Mouse (Mus musculus): Measurements from ENCODE around the gene Dcaf11. TPM values are rescaled to one million over a fixed set of nuclear protein-coding genes. Genes with fewer than 3 reads are reported as not detected.

The Dcaf11 gene
- 77.2 and 77.8 TPM in 2 replicates for polyA plus RNA-seq (2015; fragmentation: Nextera tagmentation; extraction: Ambion mirVana)

DNA sequence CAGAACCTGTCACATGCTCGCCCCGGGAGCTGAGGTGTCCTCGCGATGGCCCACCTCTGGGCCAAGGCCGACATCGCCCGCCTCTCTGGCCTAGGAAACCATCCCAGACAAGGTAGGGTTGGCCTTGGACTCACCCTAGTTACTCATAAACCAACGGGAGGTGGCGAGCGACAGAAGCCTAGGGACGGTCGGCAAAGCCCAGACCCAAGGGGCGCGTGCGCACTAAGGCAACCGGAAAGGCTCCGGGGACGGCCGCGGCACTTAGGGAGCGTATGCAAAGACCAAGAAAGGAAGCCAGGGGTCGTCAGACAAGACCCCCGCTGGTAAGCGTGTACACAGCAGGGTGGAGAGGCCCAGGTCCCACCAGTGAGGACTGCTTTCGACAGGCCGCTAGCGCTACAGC is at the start of gene Dcaf11:
Gene Dcaf11, plus strand, starts transcription at position 208 of the 403 bp plus-strand sequence.

GRCm38 (mm10) chr14:55510125-55510731 is 49.6 kb upstream of the Dcaf11 start, which contains the start of gene Cpne6:
Gene Cpne6, plus strand, starts transcription at chr14:55510445.

GRCm38 (mm10) chr14:55524785-55525184 is 35.0 kb upstream of the Dcaf11 start, which contains the start of gene Nrl:
Gene Nrl, minus strand, starts transcription at chr14:55524981.

GRCm38 (mm10) chr14:55540067-55540786 is 19.6 kb upstream of the Dcaf11 start, which contains the start of gene Pck2:
Gene Pck2, plus strand, starts transcription at chr14:55540266.

DNA sequence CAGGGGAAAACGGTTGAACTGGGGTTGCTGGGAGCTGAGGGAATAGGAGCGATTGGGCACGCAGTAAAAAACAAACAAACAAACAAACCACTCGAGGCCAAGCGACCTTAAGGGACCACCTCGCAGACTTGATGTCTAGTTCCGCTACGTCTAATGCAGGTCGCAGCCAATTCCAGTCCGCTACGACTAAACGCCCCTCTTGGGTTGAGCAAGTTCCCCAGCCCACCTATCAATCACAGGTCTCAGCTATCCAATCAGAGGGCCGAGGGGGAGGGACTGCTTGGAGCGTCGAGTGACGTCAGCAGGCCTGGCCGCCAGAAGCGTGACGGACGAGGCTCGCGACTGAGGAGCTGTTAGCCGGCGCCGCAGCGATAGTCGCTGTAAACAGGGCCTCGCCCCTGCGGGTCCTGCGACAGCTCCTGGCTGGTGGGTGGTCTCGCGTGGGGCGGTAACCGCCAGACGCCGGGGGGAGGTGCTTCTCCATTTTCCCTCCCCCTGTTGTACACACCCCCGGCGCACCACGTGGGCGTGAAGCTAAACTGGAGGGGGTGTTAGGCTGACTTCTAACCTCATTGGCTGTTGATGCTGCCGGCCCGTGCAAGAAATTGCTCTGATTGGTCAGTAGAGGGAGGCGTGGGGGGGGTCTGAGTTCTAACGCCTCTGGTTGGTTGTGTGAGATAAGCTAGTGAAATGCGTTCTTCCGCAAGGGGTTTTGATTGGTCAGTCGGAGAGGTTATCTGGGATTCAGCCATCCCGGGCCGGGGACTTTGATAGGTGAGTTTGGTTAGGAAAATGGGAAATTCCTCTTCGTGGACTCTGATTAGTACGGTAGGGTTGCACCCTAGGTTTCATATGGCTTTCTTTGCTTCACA is 632 bp downstream of the Dcaf11 start, which contains the start of gene A730061H03Rik:
Gene A730061H03Rik, minus strand, starts transcription at position 205 of the 872 bp plus-strand sequence.

DNA sequence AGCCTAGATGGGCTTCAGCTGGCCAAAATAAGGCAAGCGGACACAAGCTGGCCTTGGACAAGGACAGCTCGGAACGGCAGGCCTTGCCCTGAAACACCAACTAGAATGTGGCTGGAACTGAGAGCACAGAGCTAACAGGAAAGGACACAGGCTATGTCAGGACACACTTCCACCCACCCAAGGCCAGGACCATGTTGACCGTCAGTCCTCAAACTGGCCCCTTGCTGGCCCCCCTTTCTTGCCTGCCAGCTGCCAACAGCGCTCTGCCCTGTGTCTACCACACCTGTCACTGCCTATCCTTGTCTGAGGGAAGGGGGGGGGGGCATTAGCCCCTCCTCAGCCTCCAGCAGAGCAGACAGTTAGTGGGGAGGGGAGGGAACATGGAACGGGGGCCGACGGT is 15.5 kb downstream of the Dcaf11 start, which contains the start of gene Fitm1:
Gene Fitm1, plus strand, starts transcription at position 316 of the 400 bp plus-strand sequence.

DNA sequence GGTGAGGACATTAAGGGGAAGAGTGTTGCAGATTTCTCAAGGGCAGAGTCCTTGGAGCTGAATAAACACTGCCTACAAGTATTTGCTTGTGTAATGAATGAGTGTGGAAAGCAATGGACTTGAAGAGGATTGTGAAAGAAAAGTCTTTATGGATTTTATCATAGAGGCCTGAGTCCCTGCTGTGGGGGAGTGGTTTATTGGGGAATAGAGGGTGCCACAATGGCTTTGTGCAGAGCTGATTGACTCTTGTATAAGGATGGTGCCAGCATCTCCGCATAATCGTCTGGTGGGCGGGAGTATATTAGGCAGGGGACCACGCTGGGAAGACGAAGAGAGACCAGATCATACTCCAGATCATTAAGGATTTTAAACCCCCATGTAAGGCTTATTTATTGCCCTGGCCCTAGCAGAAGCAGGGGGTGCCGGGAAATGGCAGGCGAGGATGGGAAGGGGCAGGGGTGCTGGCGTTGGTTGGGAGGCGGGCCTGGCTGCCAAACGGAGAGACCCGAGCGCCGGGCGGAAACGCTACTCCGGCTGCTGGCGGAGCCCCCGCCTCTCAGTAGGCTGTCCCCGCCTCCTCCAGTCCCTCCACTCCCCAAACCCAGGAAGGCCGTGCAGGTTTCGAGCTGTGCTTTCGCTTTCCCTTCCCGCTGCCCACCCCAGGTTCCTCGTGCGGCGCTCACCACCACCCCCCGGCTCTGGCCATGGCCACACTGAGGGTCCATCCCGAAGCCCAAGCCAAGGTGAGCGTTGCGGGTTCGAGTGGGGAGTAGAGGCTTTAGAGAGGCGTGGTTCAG is 18.3 kb downstream of the Dcaf11 start, which contains the start of gene Psme1:
Gene Psme1, plus strand, starts transcription at position 253 of the 797 bp plus-strand sequence.

GRCm38 (mm10) chr14:55584702-55585565 is 25.1 kb downstream of the Dcaf11 start, which contains the start of gene Emc9:
Gene Emc9, minus strand, starts transcription at chr14:55585302.

DNA sequence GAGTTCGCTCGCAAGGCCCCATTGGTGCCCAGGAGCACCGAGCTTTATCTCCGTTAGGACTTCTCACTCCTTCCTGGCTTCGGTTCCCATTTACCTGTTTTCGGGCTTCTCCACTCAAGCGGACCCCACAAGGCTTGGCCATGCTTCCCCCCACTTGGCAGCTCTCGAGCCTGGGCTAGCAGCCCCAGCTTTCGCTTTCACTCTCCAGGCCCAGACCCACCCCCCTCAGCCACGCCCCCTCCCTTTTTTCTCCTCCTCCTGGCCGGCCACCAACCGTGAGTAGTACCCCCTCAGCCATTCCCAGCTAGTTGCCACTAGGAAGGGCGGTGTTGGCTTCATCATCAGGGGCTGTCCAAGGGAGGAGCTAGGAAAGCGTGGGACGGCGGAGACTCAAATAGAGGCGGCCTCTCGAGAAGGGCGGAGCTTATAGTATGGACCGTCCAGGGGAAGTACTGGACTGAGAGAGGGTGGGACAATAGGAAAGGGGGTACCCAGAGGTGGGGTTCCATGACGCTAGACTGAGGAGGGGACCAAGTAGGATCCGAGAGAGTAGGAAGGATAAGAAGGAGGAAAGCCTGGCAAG is 31.0 kb downstream of the Dcaf11 start, which contains the start of gene Psme2:
Gene Psme2, minus strand, starts transcription at position 366 of the 583 bp plus-strand sequence.

DNA sequence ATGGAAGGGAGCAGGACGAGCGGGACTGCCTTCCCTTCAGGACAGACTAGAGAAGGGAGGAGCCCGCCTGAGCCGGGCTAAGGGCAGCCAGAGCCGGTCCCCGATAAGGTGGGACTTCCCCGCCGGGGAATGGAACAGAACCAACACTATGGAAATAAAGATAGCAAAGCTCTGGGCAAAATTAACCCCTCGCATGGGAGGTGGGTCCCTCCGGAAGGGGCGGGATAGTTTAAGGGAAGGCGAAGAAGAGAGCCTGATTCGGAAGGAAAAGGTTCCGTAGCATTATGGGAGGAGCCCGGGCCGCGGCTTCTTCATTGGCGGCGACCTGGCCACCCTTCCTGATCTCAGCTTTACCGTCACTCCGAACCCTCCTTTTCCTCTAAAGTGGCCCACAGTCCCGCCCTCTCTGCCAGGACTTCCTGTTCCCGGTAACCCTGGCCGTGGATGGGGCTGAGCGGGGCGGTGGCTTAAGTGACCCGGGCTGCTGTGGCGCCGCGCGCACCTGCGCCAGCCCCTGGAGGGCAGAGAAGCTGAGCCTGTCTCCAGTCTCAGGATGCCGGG is 31.6 kb downstream of the Dcaf11 start, which contains the start of gene Rnf31:
Gene Rnf31, plus strand, starts transcription at position 378 of the 561 bp plus-strand sequence.

DNA sequence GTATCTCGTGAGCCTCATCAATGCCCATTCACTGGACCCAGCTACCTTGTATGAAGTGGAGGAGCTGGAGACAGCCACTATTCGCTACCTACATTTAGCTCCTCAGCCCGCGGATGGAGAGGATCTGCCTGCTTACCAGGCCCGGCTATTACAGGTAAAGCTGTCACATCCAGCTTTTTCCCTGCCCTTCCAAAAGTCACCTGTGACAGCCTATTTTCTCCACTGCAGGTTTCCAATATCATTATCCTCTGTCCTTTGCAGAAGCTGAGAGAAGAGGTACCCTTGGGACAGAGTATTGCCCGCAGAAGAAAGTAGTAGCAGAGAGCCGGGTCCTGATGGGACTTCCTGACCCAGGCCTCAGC is 43.4 kb downstream of the Dcaf11 start, which contains the start of gene Irf9:
Gene Irf9, plus strand, starts transcription at position 301 of the 362 bp plus-strand sequence.

DNA sequence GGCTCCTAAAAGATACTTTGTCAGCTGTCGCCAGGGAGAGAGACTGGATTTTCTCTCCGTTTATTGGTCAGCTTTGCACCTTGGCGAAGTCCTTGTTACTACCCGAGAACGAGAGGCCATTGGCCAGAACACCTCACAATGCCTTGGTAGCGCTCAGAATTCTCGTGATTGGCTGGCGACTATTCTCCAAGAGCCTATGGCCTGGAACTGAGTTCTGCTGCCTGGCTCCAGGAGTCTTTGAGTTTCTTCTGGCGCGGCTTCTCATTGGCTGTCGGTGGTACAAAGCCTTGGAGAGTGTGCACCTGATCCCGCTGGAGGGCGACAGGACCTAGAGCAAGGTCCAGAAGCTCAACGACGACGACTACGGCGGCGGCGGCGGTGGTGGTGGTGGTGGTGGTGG is 58.0 kb downstream of the Dcaf11 start, which contains the start of gene Rec8:
Gene Rec8, plus strand, starts transcription at position 216 of the 400 bp plus-strand sequence.

Other genes with a start within 250 kb of the Dcaf11 start
- 23.9 and 29.2 TPM in 2 replicates for gene Dhrs4, start 81.2 kb upstream of the Dcaf11 start, polyA plus RNA-seq (2015; fragmentation: Nextera tagmentation; extraction: Ambion mirVana)
- 22.4 and 27.9 TPM in 2 replicates for gene Carmil3, start 69.4 kb upstream of the Dcaf11 start, polyA plus RNA-seq (2015; fragmentation: Nextera tagmentation; extraction: Ambion mirVana)
- gene Cpne6, start 49.6 kb upstream of the Dcaf11 start, polyA plus RNA-seq (2015; fragmentation: Nextera tagmentation; extraction: Ambion mirVana): 72.7 and 73.7 TPM in 2 replicates
- 0.53 and 0.66 TPM in 2 replicates for gene Nrl, start 35.0 kb upstream of the Dcaf11 start, polyA plus RNA-seq (2015; fragmentation: Nextera tagmentation; extraction: Ambion mirVana)
- 28.3 and 29.6 TPM in 2 replicates for gene Pck2, start 19.7 kb upstream of the Dcaf11 start, polyA plus RNA-seq (2015; fragmentation: Nextera tagmentation; extraction: Ambion mirVana)
- gene A730061H03Rik, start 400 bp downstream of the Dcaf11 start, polyA plus RNA-seq (2015; fragmentation: Nextera tagmentation; extraction: Ambion mirVana): 0.83 and 1.1 TPM in 2 replicates
- gene Fitm1, start 15.6 kb downstream of the Dcaf11 start, polyA plus RNA-seq (2015; fragmentation: Nextera tagmentation; extraction: Ambion mirVana): 0.32 TPM in 1 of 2 replicates, not detected in the other
- 218 and 246 TPM in 2 replicates for gene Psme1, start 18.1 kb downstream of the Dcaf11 start, polyA plus RNA-seq (2015; fragmentation: Nextera tagmentation; extraction: Ambion mirVana)
- 92.8 and 99.8 TPM in 2 replicates for gene Emc9, start 25.3 kb downstream of the Dcaf11 start, polyA plus RNA-seq (2015; fragmentation: Nextera tagmentation; extraction: Ambion mirVana)
- 154 and 183 TPM in 2 replicates for gene Psme2, start 31.1 kb downstream of the Dcaf11 start, polyA plus RNA-seq (2015; fragmentation: Nextera tagmentation; extraction: Ambion mirVana)
- gene Rnf31, start 31.7 kb downstream of the Dcaf11 start, polyA plus RNA-seq (2015; fragmentation: Nextera tagmentation; extraction: Ambion mirVana): 16.4 and 23.6 TPM in 2 replicates
- 10.0 and 13.8 TPM in 2 replicates for gene Irf9, start 43.6 kb downstream of the Dcaf11 start, polyA plus RNA-seq (2015; fragmentation: Nextera tagmentation; extraction: Ambion mirVana)
- 14.5 and 14.7 TPM in 2 replicates for gene Rec8, start 58.0 kb downstream of the Dcaf11 start, polyA plus RNA-seq (2015; fragmentation: Nextera tagmentation; extraction: Ambion mirVana)
- 91.3 and 115 TPM in 2 replicates for gene Ipo4, start 76.0 kb downstream of the Dcaf11 start, polyA plus RNA-seq (2015; fragmentation: Nextera tagmentation; extraction: Ambion mirVana)
- 1.4 and 1.9 TPM in 2 replicates for gene Gm49378, start 77.9 kb downstream of the Dcaf11 start, polyA plus RNA-seq (2015; fragmentation: Nextera tagmentation; extraction: Ambion mirVana)
- gene Tm9sf1, start 83.8 kb downstream of the Dcaf11 start, polyA plus RNA-seq (2015; fragmentation: Nextera tagmentation; extraction: Ambion mirVana): 56.4 and 60.8 TPM in 2 replicates
- gene Tssk4, start 90.2 kb downstream of the Dcaf11 start, polyA plus RNA-seq (2015; fragmentation: Nextera tagmentation; extraction: Ambion mirVana): 0.18 and 0.27 TPM in 2 replicates
- 73.9 and 80.1 TPM in 2 replicates for gene Mdp1, start 100.5 kb downstream of the Dcaf11 start, polyA plus RNA-seq (2015; fragmentation: Nextera tagmentation; extraction: Ambion mirVana)
- 39.0 and 39.8 TPM in 2 replicates for gene Gmpr2, start 111.9 kb downstream of the Dcaf11 start, polyA plus RNA-seq (2015; fragmentation: Nextera tagmentation; extraction: Ambion mirVana)
- 600 and 637 TPM in 2 replicates for gene Nedd8, start 112.1 kb downstream of the Dcaf11 start, polyA plus RNA-seq (2015; fragmentation: Nextera tagmentation; extraction: Ambion mirVana)
- 23.1 and 26.2 TPM in 2 replicates for gene Tinf2, start 121.8 kb downstream of the Dcaf11 start, polyA plus RNA-seq (2015; fragmentation: Nextera tagmentation; extraction: Ambion mirVana)
- gene Tgm1, start 153.9 kb downstream of the Dcaf11 start, polyA plus RNA-seq (2015; fragmentation: Nextera tagmentation; extraction: Ambion mirVana): 0.19 and 0.46 TPM in 2 replicates
- gene Rabggta, start 162.3 kb downstream of the Dcaf11 start, polyA plus RNA-seq (2015; fragmentation: Nextera tagmentation; extraction: Ambion mirVana): 51.6 and 55.1 TPM in 2 replicates
- 98.5 and 99.2 TPM in 2 replicates for gene Dhrs1, start 185.7 kb downstream of the Dcaf11 start, polyA plus RNA-seq (2015; fragmentation: Nextera tagmentation; extraction: Ambion mirVana)
- gene Nop9, start 185.7 kb downstream of the Dcaf11 start, polyA plus RNA-seq (2015; fragmentation: Nextera tagmentation; extraction: Ambion mirVana): 18.9 and 24.6 TPM in 2 replicates
- gene Cideb, start 198.5 kb downstream of the Dcaf11 start, polyA plus RNA-seq (2015; fragmentation: Nextera tagmentation; extraction: Ambion mirVana): 0.57 and 0.76 TPM in 2 replicates
- 0.50 and 0.74 TPM in 2 replicates for gene Ltb4r2, start 201.4 kb downstream of the Dcaf11 start, polyA plus RNA-seq (2015; fragmentation: Nextera tagmentation; extraction: Ambion mirVana)
- gene Ltb4r1, start 206.0 kb downstream of the Dcaf11 start, polyA plus RNA-seq (2015; fragmentation: Nextera tagmentation; extraction: Ambion mirVana): 0.38 and 1.1 TPM in 2 replicates
- 2.4 and 2.6 TPM in 2 replicates for gene Adcy4, start 224.1 kb downstream of the Dcaf11 start, polyA plus RNA-seq (2015; fragmentation: Nextera tagmentation; extraction: Ambion mirVana)
- gene Ripk3, start 228.9 kb downstream of the Dcaf11 start, polyA plus RNA-seq (2015; fragmentation: Nextera tagmentation; extraction: Ambion mirVana): 1.4 and 1.5 TPM in 2 replicates

All from neural tube, postnatal 0 days (tissue).